Mouse (Mus musculus) embryonic facial prominence, embryonic 15.5 days (tissue): Measurements from ENCODE around the gene Zfp64. TPM values are rescaled to one million over a fixed set of nuclear protein-coding genes. Genes with fewer than 3 reads are reported as not detected.

Source experiments
- ATAC-seq: fragments of 200-750 bp; cut with Nextera tagmentation; 2 replicates; pipeline ENCODE4 v1.8.0; 2017; ENCODE audit warnings: low read depth, moderate TSS enrichment; ENCODE audit not compliant: insufficient number of reproducible peaks, low FRiP score, low TSS enrichment
- H3K27ac ChIP-seq: fragments of 300-500 bp; sonication (generic); replicated peaks from 2 replicates; pipeline ENCODE4 v1.5.1; 2015; ENCODE audit warnings: mild to moderate bottlenecking, inconsistent platforms
- H3K27me3 ChIP-seq: fragments of 300-500 bp; sonication (generic); 2 replicates; pipeline ENCODE4 v1.6.1; 2015; ENCODE audit warnings: inconsistent platforms
- H3K36me3 ChIP-seq: fragments of 300-500 bp; sonication (generic); 2 replicates; pipeline ENCODE4 v1.6.1; 2015; ENCODE audit warnings: mild to moderate bottlenecking, inconsistent platforms
- H3K4me1 ChIP-seq: fragments of 300-500 bp; sonication (generic); 2 replicates; pipeline ENCODE4 v1.6.1; 2015; ENCODE audit warnings: inconsistent platforms
- H3K4me2 ChIP-seq: fragments of 300-500 bp; sonication (generic); replicated peaks from 2 replicates; pipeline ENCODE4 v1.6.1; 2015; ENCODE audit warnings: mild to moderate bottlenecking, inconsistent platforms
- H3K4me3 ChIP-seq: fragments of 300-500 bp; sonication (generic); replicated peaks from 2 replicates; pipeline ENCODE4 v1.5.1; 2015; ENCODE audit warnings: mild to moderate bottlenecking, inconsistent platforms
- H3K9ac ChIP-seq: fragments of 300-500 bp; sonication (generic); 2 replicates; pipeline ENCODE4 v1.6.1; 2015; ENCODE audit warnings: inconsistent platforms
- H3K9me3 ChIP-seq: fragments of 300-500 bp; sonication (generic); replicated peaks from 2 replicates; pipeline ENCODE4 v1.6.1; 2016; ENCODE audit warnings: inconsistent platforms
- WGBS: fragments of 180-500 bp; shearing (Covaris S2); methylation state at CpG from one replicate; pipeline ENCODE4 v1.1.7; 2015; 5-methylcytosine and 5-hydroxymethylcytosine counted together
- polyA plus RNA-seq: library from polyadenylated mRNA; unstranded; fragments of >200 nt; fragmentation: Nextera tagmentation; extraction: Ambion mirVana; gene quantifications from 2 replicates; pipeline ENCODE4 v1.2.1, GENCODE M21; 2015

Gene Zfp64
- 55.8 and 59.2 TPM in 2 replicates for polyA plus RNA-seq

GRCm38 (mm10) chr2:168954835-168955716 is at the start of gene Zfp64:
Zfp64 (minus strand) TSS chr2:168955587.
- ATAC-seq: peak; percentile 90
- Histone ChIP-seq H3K4me2 (peak within 1 kb of the TSS; percentile 86), H3K27me3 (no peaks in the 10 kb centered on the region), H3K27ac (peak within 1 kb of the TSS; percentile 87), H3K9ac (peak within 1 kb of the TSS; percentile 86), H3K4me1 (peaks cover 26% of the 10 kb centered on the region), H3K9me3 (no peaks in the 10 kb centered on the region), H3K36me3 (peaks cover 19% of the 10 kb centered on the region), H3K4me3 (peak within 1 kb of the TSS; percentile 80)
- WGBS: under 1% methylated on average over 52 of the region's 52 CpGs

GRCm38 (mm10) chr2:168992642-168993420 is 37.4 kb upstream of the Zfp64 start:
- Histone ChIP-seq H3K4me2 (no peak overlapping the region), H3K4me1 (0 out of 2 replicates have a peak, but pooled peaks cover 4% of the 10 kb centered on the region), H3K27ac (no peak overlapping the region), H3K27me3 (no peaks in the 10 kb centered on the region), H3K36me3 (no peaks in the 10 kb centered on the region), H3K9ac (no peak overlapping the region), H3K9me3 (no peaks in the 10 kb centered on the region), H3K4me3 (no peak overlapping the region)
- 74% methylated on average over 22 of the region's 22 CpGs for WGBS
- ATAC-seq: no peak

DNA sequence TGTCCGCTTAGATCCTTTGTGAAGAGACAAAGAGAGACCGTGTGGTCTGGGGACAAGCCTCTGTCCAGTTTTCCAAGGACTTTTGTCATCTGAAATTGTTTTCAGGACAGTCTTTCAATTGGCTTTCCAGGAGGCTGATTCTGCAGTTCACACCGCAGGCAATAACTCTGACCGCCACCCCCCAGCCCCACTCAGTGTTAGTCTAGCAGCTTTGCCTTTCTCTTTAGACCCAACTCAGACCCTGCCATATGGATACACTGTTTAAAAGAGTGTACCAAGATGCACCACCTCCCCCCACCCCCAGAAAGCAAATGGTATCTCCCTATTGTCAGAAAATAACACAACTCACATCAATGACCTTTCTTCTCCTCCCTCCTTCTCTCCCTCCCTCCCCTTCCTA is 35.6 kb upstream of the Zfp64 start:
- no peak for ATAC-seq
- Histone ChIP-seq H3K9me3 (no peaks in the 10 kb centered on the region), H3K4me3 (no peak overlapping the region), H3K4me1 (0 out of 2 replicates have a peak, but pooled peaks cover 4% of the 10 kb centered on the region), H3K9ac (no peak overlapping the region), H3K27me3 (no peaks in the 10 kb centered on the region), H3K27ac (no peak overlapping the region), H3K4me2 (no peak overlapping the region), H3K36me3 (no peaks in the 10 kb centered on the region)
- WGBS: 84% methylated on average over 4 of the region's 4 CpGs

GRCm38 (mm10) chr2:168990061-168990753 is 34.8 kb upstream of the Zfp64 start:
- Histone ChIP-seq H3K4me1 (0 out of 2 replicates have a peak, but pooled peaks cover 4% of the 10 kb centered on the region), H3K27me3 (no peaks in the 10 kb centered on the region), H3K27ac (no peak overlapping the region), H3K36me3 (no peaks in the 10 kb centered on the region), H3K9me3 (no peaks in the 10 kb centered on the region), H3K9ac (no peak overlapping the region), H3K4me3 (no peak overlapping the region), H3K4me2 (no peak overlapping the region)
- ATAC-seq: no peak
- 58% methylated on average over 13 of the region's 13 CpGs for WGBS

- WGBS: 91% methylated on average over 1 of the region's 1 CpGs
- H3K27ac ChIP-seq: no peak overlapping the region
- no peak overlapping the region for H3K9ac ChIP-seq
- H3K36me3 ChIP-seq: no peaks in the 10 kb centered on the region
- no peak for ATAC-seq
- no peak overlapping the region for H3K4me2 ChIP-seq
- no peaks in the 10 kb centered on the region for H3K9me3 ChIP-seq
- 0 out of 2 replicates have a peak, but pooled peaks cover 4% of the 10 kb centered on the region for H3K4me1 ChIP-seq
- no peaks in the 10 kb centered on the region for H3K27me3 ChIP-seq
- no peak overlapping the region for H3K4me3 ChIP-seq
Measured at GRCm38 (mm10) chr2:168988056-168988455, 32.7 kb upstream of the Zfp64 start.

GRCm38 (mm10) chr2:168987421-168987820 is 32.0 kb upstream of the Zfp64 start:
- WGBS: 83% methylated on average over 13 of the region's 13 CpGs
- Histone ChIP-seq H3K4me3 (no peak overlapping the region), H3K27me3 (no peaks in the 10 kb centered on the region), H3K9ac (no peak overlapping the region), H3K4me1 (0 out of 2 replicates have a peak, but pooled peaks cover 4% of the 10 kb centered on the region), H3K4me2 (no peak overlapping the region), H3K27ac (no peak overlapping the region), H3K9me3 (no peaks in the 10 kb centered on the region), H3K36me3 (no peaks in the 10 kb centered on the region)
- ATAC-seq: no peak

- H3K9ac ChIP-seq: no peak overlapping the region
- H3K4me2 ChIP-seq: no peak overlapping the region
- ATAC-seq: no peak
- H3K9me3 ChIP-seq: no peaks in the 10 kb centered on the region
- H3K4me1 ChIP-seq: no peaks in the 10 kb centered on the region
- no peaks in the 10 kb centered on the region for H3K27me3 ChIP-seq
- WGBS: 92% methylated on average over 7 of the region's 7 CpGs
- H3K36me3 ChIP-seq: no peaks in the 10 kb centered on the region
- no peak overlapping the region for H3K4me3 ChIP-seq
- H3K27ac ChIP-seq: no peak overlapping the region
Measured at GRCm38 (mm10) chr2:168981951-168982350, 26.6 kb upstream of the Zfp64 start.

GRCm38 (mm10) chr2:168981448-168981847 is 26.1 kb upstream of the Zfp64 start:
- H3K27me3 ChIP-seq: no peaks in the 10 kb centered on the region
- no peak overlapping the region for H3K4me3 ChIP-seq
- ATAC-seq: no peak
- no peaks in the 10 kb centered on the region for H3K36me3 ChIP-seq
- H3K9me3 ChIP-seq: no peaks in the 10 kb centered on the region
- no peak overlapping the region for H3K4me2 ChIP-seq
- H3K27ac ChIP-seq: no peak overlapping the region
- no peak overlapping the region for H3K9ac ChIP-seq
- 70% methylated on average over 12 of the region's 12 CpGs for WGBS
- no peaks in the 10 kb centered on the region for H3K4me1 ChIP-seq

- no peaks in the 10 kb centered on the region for H3K4me1 ChIP-seq
- no peak overlapping the region for H3K4me2 ChIP-seq
Measured at GRCm38 (mm10) chr2:168980859-168981258, 25.5 kb upstream of the Zfp64 start.

DNA sequence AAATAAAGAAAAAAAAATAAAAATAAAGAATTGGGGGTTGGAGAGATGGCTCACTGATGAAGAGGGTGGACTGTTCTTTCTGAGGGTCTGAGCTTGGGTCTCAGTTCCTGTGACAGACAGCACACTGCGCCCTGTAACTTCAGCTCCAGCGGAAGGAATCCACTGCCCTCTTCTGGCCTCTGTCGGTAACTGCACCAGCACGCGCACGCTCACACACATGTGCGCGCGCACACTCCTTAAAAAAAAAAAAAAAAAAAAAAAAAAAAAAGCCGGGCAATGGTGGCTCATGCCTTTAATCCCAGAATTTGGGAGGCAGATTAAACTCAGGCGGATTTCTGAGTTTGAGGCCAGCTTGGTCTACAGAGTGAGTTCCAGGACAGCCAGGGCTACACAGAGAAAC is 24.4 kb upstream of the Zfp64 start:
- no peaks in the 10 kb centered on the region for H3K27me3 ChIP-seq
- no peak overlapping the region for H3K4me2 ChIP-seq
- ATAC-seq: no peak
- H3K4me3 ChIP-seq: no peak overlapping the region
- H3K9me3 ChIP-seq: no peaks in the 10 kb centered on the region
- H3K27ac ChIP-seq: no peak overlapping the region
- no peaks in the 10 kb centered on the region for H3K4me1 ChIP-seq
- WGBS: 46% methylated on average over 11 of the region's 11 CpGs
- H3K36me3 ChIP-seq: no peaks in the 10 kb centered on the region
- no peak overlapping the region for H3K9ac ChIP-seq

More at GRCm38 (mm10) chr2:168980859-168981258, 25.5 kb upstream of the Zfp64 start:
- Histone ChIP-seq H3K9me3 (no peaks in the 10 kb centered on the region), H3K36me3 (no peaks in the 10 kb centered on the region), H3K27ac (0 out of 2 replicates have a peak overlapping the region, but pooled peaks have one; percentile 29), H3K27me3 (no peaks in the 10 kb centered on the region), H3K9ac (no peak overlapping the region), H3K4me3 (0 out of 2 replicates have a peak overlapping the region, but pooled peaks have one; percentile 5)
- peak; percentile 85 for ATAC-seq
- 46% methylated on average over 6 of the region's 6 CpGs for WGBS

DNA sequence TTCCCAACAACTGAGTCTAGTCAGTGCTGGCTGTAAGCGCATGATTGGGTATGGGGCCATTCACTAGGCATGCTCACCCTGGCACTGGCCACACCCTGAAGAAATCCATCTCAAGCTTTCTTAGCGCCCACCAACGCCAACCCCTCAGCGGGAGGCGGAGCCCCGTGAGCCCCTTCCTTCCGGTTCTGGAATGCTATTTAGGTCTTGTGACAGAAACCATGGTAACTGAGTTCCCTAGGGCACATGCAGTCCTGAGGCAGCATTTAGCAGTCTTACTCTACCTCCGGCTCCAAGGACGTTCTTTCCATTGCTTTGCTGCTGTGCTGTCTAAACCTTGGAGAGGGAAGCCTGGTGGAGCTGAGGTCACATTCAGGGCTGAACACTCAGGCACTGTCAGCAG is 22.6 kb upstream of the Zfp64 start:
- Histone ChIP-seq H3K9me3 (no peaks in the 10 kb centered on the region), H3K36me3 (no peaks in the 10 kb centered on the region), H3K4me1 (no peaks in the 10 kb centered on the region), H3K27ac (no peak overlapping the region), H3K9ac (no peak overlapping the region), H3K4me3 (no peak overlapping the region), H3K4me2 (no peak overlapping the region), H3K27me3 (no peaks in the 10 kb centered on the region)
- WGBS: 41% methylated on average over 9 of the region's 9 CpGs
- ATAC-seq: no peak
